Mouse (Mus musculus): Measurements from ENCODE around the gene Degs1. TPM values are rescaled to one million over a fixed set of nuclear protein-coding genes. Genes with fewer than 3 reads are reported as not detected.

Degs1 gene
- total and polyA plus RNA-seq, 3 experiments = 54.2 to 124 (median 117) TPM

DNA sequence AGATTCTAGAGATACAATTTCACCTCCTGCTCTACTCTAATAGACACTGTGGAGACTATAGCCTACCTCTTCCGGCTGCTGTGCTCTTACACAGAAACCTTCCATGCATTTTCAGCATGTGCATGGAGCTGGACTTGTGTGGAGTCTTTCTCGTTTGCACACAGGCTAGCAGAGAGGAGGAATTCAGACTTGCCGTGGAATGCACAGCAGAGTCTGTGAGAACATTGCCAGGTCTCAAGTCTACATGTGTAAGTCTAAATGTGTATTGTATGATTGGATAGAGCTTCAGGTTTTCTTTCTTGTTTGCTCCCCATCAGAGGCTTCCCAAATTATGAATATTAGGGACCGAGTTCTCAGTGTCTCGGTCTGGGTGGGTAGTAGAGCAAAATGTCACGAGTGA lies 14.2 kb upstream of the Degs1 start:
- no peaks in the 10 kb centered on the region for H3K27me3 ChIP-seq (replicated peaks)
- no peak for TF ChIP-seq POLR2AphosphoS2 (IDR thresholded peaks at IDR 0.05; ENCODE audit: low read depth, low read length)
- no peak for TF ChIP-seq NRF1 (IDR thresholded peaks at IDR 0.05; ENCODE audit: low read depth, low read length)
- TF ChIP-seq MAFK (IDR thresholded peaks at IDR 0.05; ENCODE audit: insufficient replicate concordance, low read length) = no peak
- TF ChIP-seq EP300 (IDR thresholded peaks at IDR 0.05; ENCODE audit: low read length) = no peak
- no peak for TF ChIP-seq RAD21 (IDR thresholded peaks at IDR 0.05; ENCODE audit: low read depth, low read length)
- TF ChIP-seq MAZ (IDR thresholded peaks at IDR 0.05; ENCODE audit: low read depth, low read length) = no peak
- TF ChIP-seq TBP (conservative IDR thresholded peaks at IDR 0.05; ENCODE audit: low read depth, low read length) = no peak
- no peak for TF ChIP-seq NELFE (IDR thresholded peaks at IDR 0.05; ENCODE audit: low read depth, low read length)
- no peak for TF ChIP-seq ZMIZ1 (IDR thresholded peaks at IDR 0.05; ENCODE audit: low read depth, low read length)
- no peak for TF ChIP-seq MAX (IDR thresholded peaks at IDR 0.05; ENCODE audit: low read length)
- no peak for TF ChIP-seq ZKSCAN1 (IDR thresholded peaks at IDR 0.05; ENCODE audit: borderline replicate concordance, low read depth, low read length)
- TF ChIP-seq SMC3 (IDR thresholded peaks at IDR 0.05; ENCODE audit: low read depth, low read length) = no peak
- TF ChIP-seq MYC (IDR thresholded peaks at IDR 0.05; ENCODE audit: low read depth, low read length) = no peak
- TF ChIP-seq E2F4 (IDR thresholded peaks at IDR 0.05; ENCODE audit: insufficient replicate concordance, low read depth, low read length) = no peak
- no peaks in the 10 kb centered on the region for H3K36me3 ChIP-seq (replicated peaks in 1 of 2; ENCODE audit: control insufficient read depth in 1 of 2, insufficient read depth in 1 of 2, low read length in 1 of 2)
- dilution Hi-C loops (cut with MboI; ENCODE audit: extremely low pct_ligation_motif_present, extremely low pct_unique_long_range_greater_than_20kb, low sequenced_read_pairs) (no loop called here), in situ Hi-C loops (cut with MboI; ENCODE audit: low pct_ligation_motif_present, low pct_unique_long_range_greater_than_20kb, low sequenced_read_pairs) (no loop called here)
- no peak overlapping the region for H3K9ac ChIP-seq (ENCODE audit: insufficient read depth, low read depth)
- H3K4me3 ChIP-seq (replicated peaks in 1 of 3; ENCODE audit: low read depth in 2 of 3, low read length in 2 of 3, poor library complexity in 1 of 3) = no peak overlapping the region
- peaks cover 0 to 2% of the 10 kb centered on the region in 2 experiments; a peak in 1 of 4 replicates for H3K4me1 ChIP-seq (ENCODE audit: control insufficient read depth in 1 of 2, insufficient read depth in 2 of 2)
- H3K79me2 ChIP-seq (replicated peaks; ENCODE audit: control insufficient read depth, extremely low read depth, insufficient read depth, poor library complexity, severe bottlenecking) = no peaks in the 10 kb centered on the region
- no peak overlapping the region for H3K27ac ChIP-seq (ENCODE audit: insufficient read depth, low read depth)
- no peak for DNase-seq (ENCODE audit: extremely low read depth)
- no peak overlapping the region for H3K4me2 ChIP-seq (ENCODE audit: insufficient read depth, low read depth, poor library complexity, severe bottlenecking)
- H3K9me3 ChIP-seq (replicated peaks; ENCODE audit: low read length) = peaks cover 2% of the 10 kb centered on the region

DNA sequence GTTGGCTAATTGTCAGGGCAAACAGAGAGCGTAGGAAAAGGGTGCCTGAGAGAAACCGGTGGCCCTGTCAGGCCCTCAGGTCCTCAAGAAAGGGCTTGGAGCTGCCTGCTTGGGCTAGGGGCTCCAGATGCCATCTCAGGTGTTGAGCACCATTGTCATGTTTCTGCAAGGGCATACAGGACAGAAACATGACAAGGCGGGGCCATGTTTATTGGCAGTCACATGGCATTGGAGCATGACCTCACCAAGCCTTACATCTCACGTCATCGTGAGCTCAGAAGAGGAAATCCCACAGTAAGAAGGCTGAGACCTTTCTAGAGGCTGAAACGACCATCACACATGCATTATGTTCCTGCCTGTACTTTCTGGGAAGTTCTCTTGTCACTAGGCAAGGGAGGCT lies 13.5 kb upstream of the Degs1 start:
- in situ Hi-C loops (cut with MboI; ENCODE audit: low pct_ligation_motif_present, low pct_unique_long_range_greater_than_20kb, low sequenced_read_pairs) = no loop called here

More for the DNA sequence above, 13.5 kb upstream of the Degs1 start:
- Histone ChIP-seq H3K9ac (ENCODE audit: insufficient read depth, low read depth) (no peak overlapping the region), H3K79me2 (replicated peaks; ENCODE audit: control insufficient read depth, extremely low read depth, insufficient read depth, poor library complexity, severe bottlenecking) (no peaks in the 10 kb centered on the region), H3K27me3 (replicated peaks) (no peaks in the 10 kb centered on the region), H3K36me3 (replicated peaks in 1 of 2; ENCODE audit: control insufficient read depth in 1 of 2, insufficient read depth in 1 of 2, low read length in 1 of 2) (no peaks in the 10 kb centered on the region), H3K4me2 (ENCODE audit: insufficient read depth, low read depth, poor library complexity, severe bottlenecking) (no peak overlapping the region), H3K4me1 (ENCODE audit: control insufficient read depth in 1 of 2, insufficient read depth in 2 of 2) (no peaks in the 10 kb centered on the region), H3K4me3 (replicated peaks in 1 of 3; ENCODE audit: low read depth in 2 of 3, low read length in 2 of 3, poor library complexity in 1 of 3) (no peak overlapping the region), H3K27ac (ENCODE audit: insufficient read depth, low read depth) (no peak overlapping the region), H3K9me3 (replicated peaks; ENCODE audit: low read length) (peaks cover 2% of the 10 kb centered on the region)
- TF ChIP-seq MAZ (IDR thresholded peaks at IDR 0.05; ENCODE audit: low read depth, low read length) (no peak), ZKSCAN1 (IDR thresholded peaks at IDR 0.05; ENCODE audit: borderline replicate concordance, low read depth, low read length) (no peak), ZC3H11A (IDR thresholded peaks at IDR 0.05; ENCODE audit: low read depth, low read length) (no peak), ETS1 (conservative IDR thresholded peaks at IDR 0.05; ENCODE audit: low read depth, low read length) (no peak), E2F4 (IDR thresholded peaks at IDR 0.05; ENCODE audit: insufficient replicate concordance, low read depth, low read length) (no peak), ZNF384 (IDR thresholded peaks at IDR 0.05; ENCODE audit: low read depth, low read length) (no peak), EP300 (IDR thresholded peaks at IDR 0.05; ENCODE audit: low read length) (no peak), TBP (conservative IDR thresholded peaks at IDR 0.05; ENCODE audit: low read depth, low read length) (no peak), POLR2AphosphoS2 (IDR thresholded peaks at IDR 0.05; ENCODE audit: low read depth, low read length) (no peak)
- DNase-seq (ENCODE audit: extremely low read depth) = no peak
- dilution Hi-C loops (cut with MboI; ENCODE audit: extremely low pct_ligation_motif_present, extremely low pct_unique_long_range_greater_than_20kb, low sequenced_read_pairs) = no loop called here
